ENCODE assay signal across 21 mouse cellular contexts in genomic region chr1:36982191-36982961, GRCm38 (mm10). TPM values are rescaled to one million over a fixed set of nuclear protein-coding genes. Genes with fewer than 3 reads are reported as not detected.
DNase-seq lines count a peak whose midpoint lies in the region.
"Had no signal": no experiment of that assay in that cellular context is flagged by ENCODE, and none has a peak within 500 bp of the region (broad histone marks: within the 10 kb centered on the region; RNA-seq: fewer than 3 reads in every experiment).

No protein-coding gene starts in this region.

- peak; percentile 55 for DNase-seq in heart, adult 11 months
- DNase-seq in heart, postnatal 36 days = no peak
- DNase-seq in ES-CJ7 (ENCODE audit: low read depth, low spot score) (peak; percentile 100), MEL-GATA-1-ER (ENCODE audit: extremely low read depth, low read depth) (peak; percentile 45), ZHBTc4 (ENCODE audit: low read depth, low spot score) (peak; percentile 95)
- no peak for DNase-seq in frontal cortex, adult 2 months (ENCODE audit: extremely low spot score in 1 of 2, low spot score in 1 of 2)
- DNase-seq in adrenal gland, adult 2 months = no peak
- DNase-seq in kidney, postnatal 36 days = no peak
- DNase-seq: adrenal gland, postnatal 14 days; cerebellum, adult 11 months; cerebellum, adult 2 months; cerebellum, adult 9-11 months; cerebellum, postnatal 25 days; gastrocnemius, postnatal 10 days; gastrocnemius, postnatal 36 days; kidney, adult 18-20 months had no signal

- intact Hi-C loops in heart, postnatal 36 days (cut with DNase I) = no loop called here

RNA-seq across cellular contexts. Expression of gene Tmem131, which starts 38.9 kb away (rescaled TPM):
- total RNA-seq in heart, postnatal 36 days (2021) = 10 to 100 TPM; 32.9 to 35.9 TPM
- polyA plus RNA-seq in frontal cortex, adult 2 months (2012; rRNA removed) = 42.4 and 44.8 TPM in 2 replicates
- 10 to 100 TPM; 38.8 to 51.0 TPM for total RNA-seq in adrenal gland, adult 2 months (2021)
- polyA plus RNA-seq in adrenal gland, adult 2 months (2012; rRNA removed) = 15.8 and 17.8 TPM in 2 replicates

RNA-seq across cellular contexts. Expression of gene Vwa3b, which starts 44.0 kb away (rescaled TPM):
- total RNA-seq in heart, postnatal 36 days (2021) = under 1 TPM in 1 of 2 experiments, not detected in 1; 0.56 TPM
- polyA plus RNA-seq in frontal cortex, adult 2 months (2012; rRNA removed) = 1.0 and 2.2 TPM in 2 replicates
- total RNA-seq in adrenal gland, adult 2 months (2021) = under 1 TPM; 0.35 to 0.49 TPM
- polyA plus RNA-seq in adrenal gland, adult 2 months (2012; rRNA removed) = 1.0 TPM in 1 of 2 replicates, not detected in the other
- total RNA-seq: common myeloid progenitor, adult 5-6 weeks; granulocyte monocyte progenitor cell, adult 5-6 weeks had no signal
- polyA plus RNA-seq: erythroblast, embryonic 14.5 days; G1E; heart, embryonic 11.5 days had no signal

Comparison
In these comparisons a context has a peak if more than half of its experiments do, and no peak if none do; other contexts are left out.
1. DNase-seq: peak in heart, adult 11 months (single experiment), ES-CJ7 (single experiment), MEL-GATA-1-ER (single experiment) and ZHBTc4 (single experiment); none in heart, postnatal 36 days (0 of 2), frontal cortex, adult 2 months (0 of 2), adrenal gland, adult 2 months (single experiment) and kidney, postnatal 36 days (0 of 2).